Mouse (Mus musculus): ENCODE results near the gene Mpl.

The Mpl gene

DNA sequence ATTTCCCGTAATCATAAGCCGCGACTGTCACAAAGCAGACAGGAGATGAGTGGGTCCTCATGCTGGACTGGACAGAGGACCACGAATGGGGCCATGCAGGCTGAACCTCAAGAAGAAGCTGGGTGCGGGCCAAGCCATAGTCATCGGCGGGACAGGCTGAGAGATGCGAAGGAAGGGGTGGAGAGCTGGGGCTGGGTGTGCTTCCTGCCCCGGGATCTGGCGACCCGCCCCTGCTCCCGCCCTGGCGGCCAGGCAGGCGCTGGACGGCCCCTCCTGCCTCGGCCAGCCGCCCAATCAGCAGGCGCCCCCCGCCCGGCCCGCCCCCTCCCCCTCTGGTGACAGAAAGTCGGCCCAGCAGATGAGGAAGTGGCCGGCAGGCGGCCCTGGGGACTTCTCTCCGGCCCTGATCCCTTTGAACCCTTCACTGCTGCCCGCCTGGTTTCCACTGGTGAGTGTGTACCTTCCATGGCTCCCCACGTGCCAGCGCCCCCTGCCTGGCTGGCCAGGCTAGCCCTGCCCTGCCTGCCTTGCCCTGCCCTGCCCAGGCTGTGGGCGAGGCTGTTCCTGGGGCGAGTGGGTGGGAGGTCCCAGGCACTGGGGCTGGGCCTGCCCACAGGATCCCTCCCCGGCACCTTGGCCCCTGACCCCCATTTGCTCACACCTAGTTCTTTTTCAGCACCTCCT is 29.4 kb downstream of the Mpl start, which contains the start of gene Elovl1:
TSS of gene Elovl1 (plus strand) at position 326 of the 684 bp plus-strand sequence.
- DNase-seq (ENCODE audit: low spot score in 2 of 2) = peak; percentile 85 to 88

DNA sequence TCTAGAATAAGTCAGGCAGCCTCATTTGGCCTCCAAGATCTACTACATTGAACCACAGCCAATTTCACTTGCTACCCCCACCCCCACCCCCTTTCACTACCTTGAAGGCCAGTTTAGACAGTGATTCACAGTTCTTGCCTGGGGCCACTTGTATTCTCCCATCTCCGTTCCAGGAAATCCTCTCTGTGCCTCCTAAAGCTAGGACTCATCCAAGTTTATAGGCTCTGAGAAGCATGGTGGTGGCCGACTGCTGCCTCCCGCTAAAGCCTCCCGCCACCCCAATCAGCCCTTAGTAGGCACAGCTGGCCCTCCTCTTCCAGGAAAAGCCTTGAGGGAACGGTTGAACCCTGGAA is 29.9 kb downstream of the Mpl start:
- DNase-seq (ENCODE audit: low spot score in 2 of 2) = no peak

DNA sequence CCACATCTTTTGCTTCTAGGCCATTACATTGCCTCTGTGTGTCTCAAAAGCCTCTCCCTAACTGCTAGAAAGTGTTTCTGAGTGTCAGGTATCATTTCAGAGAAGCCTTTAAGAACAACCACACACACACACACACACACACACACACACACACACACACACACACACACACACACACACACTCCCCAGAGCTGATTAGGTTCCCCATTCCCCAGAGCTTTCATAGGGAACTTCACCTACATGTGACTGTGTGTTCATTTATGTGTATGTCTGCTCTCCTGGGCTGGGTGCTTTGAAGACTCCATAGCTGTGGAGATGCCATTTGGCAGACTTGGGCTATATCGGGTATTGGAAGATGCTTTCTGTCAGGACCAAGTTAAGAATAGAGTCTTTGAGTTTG is 31.9 kb downstream of the Mpl start:
- DNase-seq (ENCODE audit: low spot score in 2 of 2) = no peak

DNA sequence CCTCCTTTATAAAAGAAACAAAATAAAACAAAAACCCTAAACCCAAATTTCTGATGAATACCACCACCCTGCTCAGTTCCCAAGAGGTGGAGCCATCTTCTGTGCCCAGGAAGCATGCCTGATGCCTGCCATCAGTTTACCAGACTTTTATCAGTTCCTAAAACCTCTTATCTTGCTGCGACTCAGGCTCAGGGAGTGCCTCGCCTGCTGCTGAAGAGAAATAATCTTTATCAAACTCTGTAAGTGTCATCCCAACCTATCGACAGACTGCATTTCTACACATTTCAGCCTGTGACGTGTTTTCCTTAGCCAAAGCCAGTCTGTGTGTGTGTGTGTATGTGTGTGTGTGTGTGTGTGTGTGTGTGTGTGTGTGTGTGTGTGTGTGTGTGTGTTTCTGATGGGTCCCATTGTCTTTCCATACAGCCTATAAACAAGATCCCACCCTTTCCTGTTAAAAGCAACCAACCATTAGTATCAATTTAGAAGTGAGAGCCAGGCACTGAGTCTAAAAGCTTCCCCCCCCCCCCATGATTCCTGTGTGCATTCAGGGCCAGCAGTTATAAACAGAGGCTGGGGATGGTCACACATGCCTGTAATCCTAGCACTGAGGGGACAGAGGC is 32.7 kb downstream of the Mpl start:
- no peak for DNase-seq (ENCODE audit: low spot score in 2 of 2)

DNA sequence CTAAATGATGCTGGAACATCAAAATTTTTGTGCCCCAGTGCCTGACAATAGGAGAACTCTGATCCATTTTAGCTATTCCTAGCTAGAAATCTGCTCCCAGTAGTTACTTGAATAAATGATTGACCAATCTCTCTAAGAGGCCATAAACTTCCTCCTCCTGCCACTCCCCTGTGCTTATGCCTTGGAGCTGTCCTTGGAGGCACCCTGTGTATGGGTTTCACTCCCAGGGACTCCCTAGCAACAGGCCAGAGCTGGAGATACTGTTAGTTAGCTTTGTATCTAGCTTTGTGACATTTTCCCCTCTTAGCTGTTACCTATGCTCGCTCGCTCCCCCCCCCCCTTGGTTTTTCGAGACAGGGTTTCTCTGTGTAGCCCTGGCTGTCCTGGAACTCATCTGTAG is 35.9 kb downstream of the Mpl start:
- no peak for DNase-seq (ENCODE audit: low spot score in 2 of 2)

DNA sequence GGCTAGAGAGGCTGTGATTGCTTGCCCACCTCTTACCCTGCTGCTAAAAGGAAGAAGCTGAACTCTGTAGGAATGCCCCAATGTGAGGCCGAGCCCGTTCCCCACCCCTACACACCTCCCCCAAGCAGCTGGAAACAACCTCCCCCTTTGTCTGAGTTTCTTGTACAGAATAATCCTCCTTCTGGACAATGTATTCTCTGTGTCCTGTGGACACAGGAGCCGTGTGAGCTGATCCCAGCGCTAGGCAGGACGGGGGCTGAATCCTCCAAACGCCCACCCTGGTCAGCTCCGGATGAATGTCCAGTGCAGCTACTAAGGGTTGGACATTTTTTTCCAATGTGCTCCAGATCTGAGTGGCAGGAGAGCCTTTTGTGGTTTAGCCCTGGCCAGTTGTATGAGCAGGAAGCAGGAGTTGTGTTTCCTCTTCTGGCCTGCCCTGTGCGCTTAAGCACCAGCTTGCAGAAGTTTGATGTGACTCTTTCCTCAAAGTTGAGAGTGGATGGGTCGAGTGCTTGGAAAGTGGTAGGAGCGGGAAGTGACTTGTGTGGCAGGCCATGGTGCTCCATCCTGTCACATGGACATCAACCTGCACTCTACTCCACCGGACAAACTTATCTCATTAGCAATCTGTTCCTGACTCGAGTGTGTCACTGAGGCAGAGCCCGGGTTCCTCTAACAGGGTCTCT is 40.1 kb downstream of the Mpl start:
- no peak for DNase-seq (ENCODE audit: low spot score in 2 of 2)

DNA sequence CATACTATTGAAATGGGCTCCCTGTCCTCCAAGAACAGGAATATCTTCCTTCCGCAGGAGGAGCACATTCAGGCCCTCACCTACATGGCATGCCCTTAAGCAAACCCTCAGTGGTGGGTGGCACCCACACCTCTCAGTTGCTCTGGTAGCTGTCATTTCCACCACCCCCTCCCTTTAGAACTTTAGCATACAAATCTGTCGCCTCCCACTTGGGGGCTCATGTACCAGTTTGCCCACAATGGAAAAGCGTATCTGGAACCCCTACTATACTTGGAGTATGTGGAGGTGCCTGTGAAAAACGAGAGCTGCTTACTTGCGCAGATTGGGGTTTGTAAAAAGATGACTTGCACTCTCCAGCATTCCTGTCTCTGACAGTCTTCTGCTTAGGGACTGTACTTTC is 41.0 kb downstream of the Mpl start:
- no peak for DNase-seq (ENCODE audit: low spot score in 2 of 2)

DNA sequence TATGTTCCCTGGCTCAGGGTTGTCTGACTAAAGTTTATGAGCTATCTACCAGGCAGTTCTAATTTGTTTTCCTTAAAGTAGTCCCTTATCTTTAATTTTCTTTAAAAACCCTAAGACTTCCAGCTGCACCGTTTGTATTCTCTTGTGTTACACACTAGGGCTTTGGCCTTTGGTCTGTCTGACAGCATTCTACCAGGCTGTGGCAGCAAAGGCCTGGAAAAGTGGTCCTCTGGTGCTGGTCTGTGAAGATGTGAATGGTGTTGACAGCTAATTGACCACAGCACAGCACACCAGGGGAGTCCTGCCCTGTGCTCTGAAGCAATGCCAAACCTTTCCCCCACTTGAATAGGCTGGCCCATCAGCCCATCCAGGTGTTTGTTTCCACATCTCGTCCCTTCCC is 41.5 kb downstream of the Mpl start:
- DNase-seq (ENCODE audit: low spot score in 2 of 2) = no peak

DNA sequence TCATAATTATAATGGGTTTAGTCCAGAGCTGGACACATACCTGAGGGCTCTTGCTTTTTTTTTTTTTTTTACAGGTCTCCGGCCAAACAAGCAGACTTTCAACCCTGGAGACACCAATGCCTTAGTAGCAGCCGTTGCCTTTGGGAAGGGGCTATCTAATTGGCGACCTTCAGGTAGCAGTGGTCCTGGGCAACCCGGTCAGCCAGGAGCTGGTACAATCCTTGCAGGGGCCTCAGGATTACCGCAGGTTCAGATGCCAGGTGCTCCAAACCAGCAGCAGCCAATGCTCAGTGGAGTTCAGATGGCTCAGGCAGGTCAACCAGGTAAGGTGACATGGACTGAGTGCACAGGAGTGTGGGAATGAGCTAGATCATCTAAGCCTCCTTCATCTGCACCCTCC is 43.8 kb downstream of the Mpl start:
- DNase-seq (ENCODE audit: low spot score in 2 of 2) = no peak

DNA sequence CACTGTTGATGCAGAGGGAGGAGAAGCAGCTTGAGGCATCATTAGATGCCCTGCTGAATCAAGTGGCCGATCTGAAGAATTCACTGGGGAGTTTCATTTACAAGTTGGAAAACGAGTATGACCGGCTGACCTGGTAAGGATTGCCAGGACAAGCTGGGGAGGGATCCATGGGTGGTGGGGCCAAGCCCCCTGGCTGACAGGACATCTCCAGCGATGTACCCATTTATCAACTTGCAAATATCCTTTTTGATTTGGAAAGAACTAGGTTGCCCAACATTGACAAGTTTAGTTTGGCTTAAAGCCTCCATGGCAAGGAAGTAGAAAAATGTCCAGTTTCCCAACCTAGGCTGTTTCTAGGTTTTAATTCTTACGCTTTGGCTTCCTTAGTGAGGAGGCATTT is 46.4 kb downstream of the Mpl start:
- no peak for DNase-seq (ENCODE audit: low spot score in 2 of 2)

DNA sequence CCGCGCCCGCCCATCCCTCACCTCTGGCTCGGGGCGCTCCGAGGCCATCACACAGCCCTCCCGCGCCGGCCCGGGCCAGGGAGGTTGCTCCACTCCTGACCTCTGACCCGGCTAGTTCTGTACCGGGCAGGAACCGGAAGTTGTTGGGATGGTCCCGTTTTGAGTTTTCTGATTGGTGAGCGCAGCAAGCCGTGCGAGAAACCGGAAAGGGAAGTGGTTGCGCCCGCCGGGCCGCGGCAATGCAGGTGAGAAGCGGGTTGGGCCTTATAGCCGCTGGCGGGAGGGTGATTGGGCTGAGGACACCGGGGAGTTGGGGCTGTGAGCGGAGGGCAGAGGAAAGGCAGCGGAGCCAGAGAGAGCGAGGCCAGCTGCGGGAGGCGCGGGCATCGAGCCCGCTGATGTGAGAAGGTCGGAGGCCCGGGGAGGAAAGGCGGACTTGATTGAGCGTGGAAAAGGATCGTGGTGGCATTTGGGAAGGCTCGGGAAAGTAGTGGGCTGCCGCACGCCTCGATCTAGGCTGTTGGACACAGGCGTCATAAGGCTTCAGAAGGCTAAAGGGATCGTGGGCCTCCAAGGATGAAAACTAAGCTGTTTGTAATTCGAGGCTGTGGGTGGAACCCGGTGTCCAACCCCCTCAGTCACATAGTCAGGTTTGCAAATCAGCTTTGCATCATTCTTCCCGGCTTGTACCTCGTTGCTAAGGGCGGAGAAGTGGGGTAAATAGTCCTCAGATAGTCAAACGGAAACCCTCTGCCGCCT is 48.0 kb downstream of the Mpl start, which contains the start of the genes Szt2 and Med8:
TSS of gene Szt2 (minus strand) at position 132 of the 759 bp plus-strand sequence.
TSS of gene Med8 (plus strand) at position 196 of the 759 bp plus-strand sequence.
- DNase-seq (ENCODE audit: low spot score in 2 of 2) = peak; percentile 94 to 96

DNA sequence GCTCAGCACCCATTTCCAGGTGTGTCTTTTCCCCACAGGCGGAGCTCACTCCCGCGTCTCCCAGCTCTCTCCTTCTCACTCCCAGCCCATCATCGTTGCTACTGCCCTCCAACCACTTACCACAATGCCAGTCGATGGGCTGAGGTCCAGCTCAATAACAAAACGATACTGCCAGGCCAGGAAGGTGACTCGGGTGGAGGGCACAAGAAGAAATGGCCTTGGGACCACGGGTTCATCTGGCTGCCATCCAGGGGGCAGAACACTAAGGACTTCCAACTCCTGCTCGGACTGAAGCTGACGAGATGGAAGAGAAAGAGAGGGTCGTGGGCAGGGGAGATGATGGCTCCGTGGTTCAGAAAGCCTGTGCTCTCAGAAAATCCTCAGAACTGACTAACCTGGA is 54.6 kb downstream of the Mpl start:
- no peak for DNase-seq (ENCODE audit: low spot score in 2 of 2)

DNA sequence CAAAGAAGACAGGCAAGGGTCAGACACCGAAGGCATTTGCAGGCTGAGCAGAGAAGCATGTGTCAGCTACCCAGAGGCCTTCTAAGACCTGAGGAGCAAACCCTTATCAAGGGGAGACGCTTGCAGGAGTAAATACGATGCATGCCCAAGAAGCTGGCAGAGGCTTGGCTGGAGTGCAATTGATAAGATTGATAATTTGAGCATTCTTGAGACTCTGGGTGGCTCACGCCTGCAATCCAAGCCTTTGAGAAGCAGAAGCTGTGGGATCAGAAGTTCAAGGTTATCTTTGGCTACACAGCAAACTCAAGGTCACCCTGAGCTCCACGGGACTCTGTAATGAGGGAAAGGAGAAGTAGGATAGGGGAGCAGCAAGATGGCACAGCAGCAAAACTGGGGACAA is 55.4 kb downstream of the Mpl start:
- no peak for DNase-seq (ENCODE audit: low spot score in 2 of 2)

DNA sequence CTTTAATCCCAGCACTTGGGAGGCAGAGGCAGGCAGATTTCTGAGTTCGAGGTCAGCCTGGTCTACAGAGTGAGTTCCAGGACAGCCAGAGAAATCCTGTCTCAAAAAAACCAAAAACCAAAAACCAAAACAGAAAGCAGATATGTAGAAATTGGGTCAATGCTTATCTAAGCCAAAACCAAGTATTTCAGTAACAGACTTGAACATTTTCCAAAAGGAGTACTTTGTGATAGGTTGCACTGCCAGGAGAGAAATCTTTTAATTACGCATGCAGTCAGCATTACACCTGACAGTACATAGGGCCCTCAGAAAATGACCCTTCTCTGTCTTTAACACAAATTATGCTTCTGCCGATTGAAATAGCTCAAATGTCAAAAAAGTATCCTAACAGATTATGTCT is 55.9 kb downstream of the Mpl start:
- no peak for DNase-seq (ENCODE audit: low spot score in 2 of 2)

DNA sequence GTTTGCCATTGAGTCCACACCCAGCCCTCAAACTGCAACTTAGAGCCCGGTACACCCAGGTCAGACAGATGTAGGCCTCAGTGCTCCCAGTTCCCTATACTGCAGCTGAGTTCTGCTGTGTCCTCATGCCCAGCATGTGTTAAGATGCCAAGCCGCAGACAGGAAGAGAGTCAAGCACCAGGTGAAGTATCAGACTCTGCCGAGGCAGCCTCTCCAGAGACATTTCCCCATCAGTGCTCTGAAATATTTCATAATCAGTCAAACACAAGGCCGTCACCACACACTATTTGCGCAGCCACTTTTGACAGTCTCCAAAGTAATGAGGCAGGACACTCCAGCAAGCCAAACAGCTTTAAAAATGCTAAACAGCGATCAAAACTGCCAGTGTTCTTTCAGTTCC is 58.9 kb downstream of the Mpl start:
- no peak for DNase-seq (ENCODE audit: low spot score in 2 of 2)

DNA sequence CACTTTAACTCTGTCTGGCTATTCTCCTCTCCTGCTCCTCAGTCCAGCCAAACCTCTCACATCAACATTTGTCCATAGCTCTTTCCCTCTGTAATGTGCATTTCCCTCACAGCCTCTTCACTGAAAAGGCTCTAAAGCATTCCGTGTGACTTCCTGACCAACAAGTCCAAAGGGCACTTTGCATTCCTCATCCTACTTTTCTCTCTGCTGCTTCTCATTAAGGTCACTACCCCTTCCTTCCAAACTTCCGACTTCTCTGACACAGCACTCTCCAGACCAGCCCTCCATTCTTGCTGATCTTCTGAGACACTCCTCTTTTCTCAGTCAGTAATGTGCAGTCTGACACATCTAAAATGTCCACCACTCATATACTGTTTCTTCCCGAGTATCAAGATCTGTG is 60.9 kb downstream of the Mpl start:
- DNase-seq (ENCODE audit: low spot score in 2 of 2) = no peak

DNA sequence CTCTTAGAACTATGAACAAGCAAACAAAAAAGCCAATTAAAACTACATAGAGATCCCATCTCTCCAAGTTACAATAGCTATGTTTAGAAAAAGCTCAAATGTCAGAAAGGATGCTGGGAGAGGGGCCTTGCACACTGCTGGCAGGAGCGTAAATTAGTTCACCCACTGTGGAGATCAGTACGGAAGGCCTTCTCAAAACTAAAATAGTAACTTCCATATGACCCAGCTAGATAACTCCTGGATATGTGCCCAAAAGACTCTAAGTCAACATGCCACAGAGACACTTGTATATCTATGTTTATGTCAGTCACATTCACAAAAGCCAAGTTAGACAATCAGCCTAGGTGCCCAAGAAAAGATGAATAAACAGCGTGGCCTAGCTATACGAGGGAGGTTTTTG is 62.0 kb downstream of the Mpl start:
- DNase-seq (ENCODE audit: low spot score in 2 of 2) = no peak

DNA sequence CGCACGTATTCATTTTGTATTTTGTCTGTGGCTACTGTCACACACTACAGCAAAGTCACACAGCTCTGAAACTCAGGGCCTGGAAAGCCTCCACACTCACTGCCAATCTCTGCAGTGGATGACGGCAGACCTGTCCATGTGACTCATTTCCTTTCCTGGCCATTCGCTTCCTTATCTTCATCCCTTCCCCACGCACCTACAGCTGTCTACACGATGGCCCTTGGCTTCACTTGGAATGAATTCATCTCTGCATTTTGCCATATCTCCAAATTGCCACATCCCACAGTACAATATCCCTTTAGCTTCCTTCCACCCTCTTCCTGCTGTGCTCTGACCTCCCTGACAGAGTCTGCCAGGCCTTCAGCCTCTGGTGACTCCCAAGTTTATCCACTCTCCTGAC is 62.8 kb downstream of the Mpl start:
- DNase-seq (ENCODE audit: low spot score in 2 of 2) = no peak
